Mouse (Mus musculus) megakaryocyte, adult 5-6 weeks (primary cell): ENCODE results near the gene Fez2. TPM values are rescaled to one million over a fixed set of nuclear protein-coding genes. Genes with fewer than 3 reads are reported as not detected.

Experiments used
- ATAC-seq: 2 replicates; pipeline ENCODE4 v1.8.0; 2016; ENCODE audit warnings: mild to moderate bottlenecking, inconsistent platforms; ENCODE audit not compliant: poor library complexity, severe bottlenecking
- total RNA-seq, 2 experiments: library from RNA; stranded (forward) in 1 of 2; stranded (reverse) in 1 of 2; fragments of 153-499, 151-499 nt in 1 of 2; fragments of 221-1000, 200-1000 nt in 1 of 2; gene quantifications; 2 replicates each; pipeline versions ENCODE4 v1.2.3 to v1.2.4; 2015 to 2017

The Fez2 gene
- total RNA-seq, 2 experiments from 2014 or later = 12.8 to 21.5 TPM

- ATAC-seq = peak; percentile 74
Measured at GRCm38 (mm10) chr17:78373174-78373573, 44.8 kb downstream of the Fez2 start.

DNA sequence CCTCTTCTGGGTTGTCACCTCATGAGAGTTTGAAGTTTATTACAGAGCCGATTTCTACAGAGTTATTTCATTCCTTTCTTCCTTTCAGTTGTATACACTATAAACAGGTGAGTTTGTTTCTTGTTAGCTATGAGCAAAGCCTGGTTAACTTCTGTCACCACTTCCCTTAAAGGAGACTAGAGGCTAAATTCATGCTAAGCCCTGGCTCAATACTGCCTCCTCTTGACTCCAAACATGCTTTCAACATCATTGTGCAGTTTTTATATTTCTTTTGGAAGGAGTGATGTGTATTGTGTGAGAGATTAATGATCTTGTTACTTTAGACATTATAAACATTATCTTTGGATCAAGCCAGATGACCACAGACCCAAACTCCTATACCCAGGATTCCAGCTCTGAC, 47.5 kb downstream of the Fez2 start:
- peak; percentile 44; the same call in 1 of the 2 replicates for ATAC-seq

DNA sequence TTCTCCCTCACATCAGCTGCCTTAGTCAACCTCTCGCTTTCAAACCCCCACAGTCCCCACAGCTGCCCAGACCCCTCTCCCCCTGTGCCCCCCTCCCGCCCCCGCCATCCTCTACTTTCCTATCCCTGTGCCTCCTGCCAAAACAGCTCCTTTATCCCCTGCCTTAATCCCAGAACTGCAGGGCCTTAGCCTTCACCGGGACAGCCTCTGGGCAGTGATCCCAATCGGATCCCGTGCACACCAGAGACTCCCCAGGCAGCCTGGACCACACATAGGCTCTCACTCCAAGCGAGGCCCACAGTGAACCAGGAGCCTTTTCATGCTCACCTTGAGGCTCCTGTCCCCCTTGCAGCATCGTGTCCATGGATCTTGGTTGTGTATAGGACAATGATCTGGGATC, 49.5 kb downstream of the Fez2 start:
- ATAC-seq = no peak

GRCm38 (mm10) chr17:78366070-78366469, 51.9 kb downstream of the Fez2 start:
- ATAC-seq = peak; percentile 30

DNA sequence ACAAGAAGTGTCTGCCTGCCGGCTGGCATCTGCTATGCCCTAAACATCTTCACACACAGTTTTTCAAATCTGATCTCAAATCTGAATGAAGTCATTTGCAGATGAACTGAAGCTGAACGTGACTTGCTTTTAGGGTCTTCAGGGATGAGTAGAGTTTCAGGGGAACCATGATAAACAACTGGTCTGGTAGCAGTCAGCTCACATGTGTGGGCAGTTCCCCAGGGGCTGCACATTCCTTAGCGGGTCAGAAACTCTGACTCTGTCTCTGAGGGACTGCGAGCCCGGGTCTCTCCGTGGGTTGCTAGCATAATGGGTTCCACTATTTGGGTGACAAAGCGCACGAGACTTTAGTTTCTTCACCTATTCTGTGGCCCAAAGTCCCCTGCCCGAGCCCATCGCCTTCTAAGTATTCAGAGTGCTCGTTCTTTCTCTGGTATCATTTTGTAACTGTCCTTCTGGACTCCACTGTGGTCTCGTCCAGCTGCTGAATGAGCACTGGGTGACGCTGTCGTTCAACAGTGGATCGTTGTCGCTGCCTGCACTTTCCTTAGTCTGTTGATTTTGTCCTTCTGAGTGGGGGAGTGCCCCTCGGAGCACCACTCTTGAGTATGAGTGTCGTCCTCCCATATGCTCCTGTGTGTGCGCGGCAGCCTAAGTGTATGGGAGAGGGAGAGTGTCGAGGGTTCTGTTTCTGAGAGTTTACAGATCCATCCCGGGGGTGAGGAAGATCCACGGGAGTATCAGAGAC, 53.2 kb downstream of the Fez2 start:
- no peak for ATAC-seq

GRCm38 (mm10) chr17:78361939-78362728, 55.8 kb downstream of the Fez2 start:
- peak; percentile 90 for ATAC-seq

GRCm38 (mm10) chr17:78358251-78358726, 59.7 kb downstream of the Fez2 start:
- ATAC-seq = no peak

GRCm38 (mm10) chr17:78357753-78358152, 60.2 kb downstream of the Fez2 start:
- ATAC-seq = no peak

DNA sequence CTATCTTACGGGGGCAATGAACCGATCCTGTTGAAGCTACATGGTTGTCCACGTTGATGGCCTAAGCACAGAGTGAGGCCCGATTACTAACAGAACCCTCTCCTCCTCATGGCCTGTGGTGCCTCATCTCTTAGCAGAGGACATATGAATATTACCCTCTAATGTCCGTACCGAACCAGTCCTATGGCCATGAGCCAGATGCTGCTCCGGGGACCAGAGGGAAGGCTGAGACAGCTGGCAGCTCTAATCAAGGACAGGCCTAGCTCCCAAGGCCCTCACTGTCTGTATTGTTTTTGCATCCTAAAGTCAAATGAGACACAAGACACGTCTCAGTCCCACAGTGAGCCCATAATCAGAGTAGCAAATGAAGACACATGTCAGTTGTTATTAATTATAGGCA, 62.3 kb downstream of the Fez2 start:
- ATAC-seq = no peak

DNA sequence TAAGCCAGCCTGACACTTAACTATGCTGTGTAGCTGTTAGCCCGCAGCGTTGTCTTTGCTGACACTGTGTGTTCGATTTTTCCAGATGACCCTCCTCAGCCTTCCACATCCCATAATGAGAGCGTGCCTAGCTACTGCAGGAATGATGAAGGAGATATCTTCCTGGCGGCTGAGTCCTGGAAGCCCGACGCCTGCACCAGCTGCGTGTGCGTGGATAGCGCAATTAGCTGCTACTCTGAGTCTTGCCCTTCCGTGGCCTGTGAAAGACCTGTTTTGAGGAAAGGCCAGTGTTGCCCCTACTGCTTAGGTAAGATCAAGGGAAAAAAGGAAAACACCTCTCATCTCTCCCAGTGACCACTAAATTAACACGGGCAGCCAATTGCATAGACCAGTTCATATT, 63.1 kb downstream of the Fez2 start:
- no peak for ATAC-seq

- no peak for ATAC-seq
Measured at GRCm38 (mm10) chr17:78354411-78354810, 63.5 kb downstream of the Fez2 start.

DNA sequence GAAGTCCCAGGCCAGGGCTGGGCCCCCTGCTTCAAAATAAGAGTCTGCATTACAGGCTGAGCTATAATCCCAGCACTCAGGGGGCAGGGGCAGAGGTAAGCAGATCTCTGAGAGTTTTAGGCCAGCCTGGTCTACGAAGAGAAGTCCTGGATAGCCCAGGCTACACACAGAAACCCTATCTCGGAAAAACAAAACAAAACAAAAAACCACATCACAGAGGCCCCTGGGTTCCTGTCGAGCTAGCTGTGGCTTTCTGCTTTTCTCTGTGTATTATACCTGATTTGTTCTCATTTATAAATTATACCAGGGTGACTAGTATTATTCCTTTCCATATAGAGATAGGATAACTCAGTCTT, 65.5 kb downstream of the Fez2 start:
- peak; percentile 6; the same call in 1 of the 2 replicates for ATAC-seq

DNA sequence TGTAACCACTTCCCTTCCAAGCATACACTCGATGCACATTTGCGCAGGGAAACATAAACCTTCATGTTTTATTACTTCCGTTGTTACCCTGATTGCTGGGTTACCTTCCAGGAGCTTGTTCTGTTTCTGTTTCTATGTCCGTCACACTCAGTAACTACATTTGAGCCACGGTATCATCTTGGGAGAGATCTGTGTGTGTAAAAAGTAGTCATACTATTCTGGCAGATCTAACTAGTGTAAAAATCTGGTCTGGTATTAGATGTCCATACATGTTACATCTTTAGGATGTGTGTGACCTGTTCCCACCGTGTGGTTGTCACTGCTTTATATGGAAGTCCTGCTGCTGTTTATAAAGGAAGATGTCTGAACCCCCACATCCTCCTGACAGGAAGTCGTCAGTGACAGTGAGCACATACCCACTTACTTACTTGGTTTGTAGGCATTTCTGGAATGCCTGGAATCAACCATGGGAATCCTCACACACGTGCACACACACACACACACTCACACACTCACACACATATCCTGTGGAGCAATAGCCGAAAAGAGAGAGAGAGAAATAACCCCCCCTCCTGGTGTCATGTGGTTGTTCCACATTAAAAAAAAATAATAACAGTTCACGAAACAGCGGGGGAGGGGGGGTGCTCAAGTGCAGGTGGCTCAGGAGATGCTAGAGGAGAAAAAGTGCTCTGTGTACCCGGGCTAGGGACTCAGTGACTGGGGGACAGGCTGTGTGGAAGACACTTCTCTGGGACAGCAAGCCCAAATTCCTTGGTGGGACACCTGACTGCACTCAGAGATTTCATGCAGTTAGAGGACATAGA, 66.1 kb downstream of the Fez2 start:
- peak; percentile 61 for ATAC-seq

DNA sequence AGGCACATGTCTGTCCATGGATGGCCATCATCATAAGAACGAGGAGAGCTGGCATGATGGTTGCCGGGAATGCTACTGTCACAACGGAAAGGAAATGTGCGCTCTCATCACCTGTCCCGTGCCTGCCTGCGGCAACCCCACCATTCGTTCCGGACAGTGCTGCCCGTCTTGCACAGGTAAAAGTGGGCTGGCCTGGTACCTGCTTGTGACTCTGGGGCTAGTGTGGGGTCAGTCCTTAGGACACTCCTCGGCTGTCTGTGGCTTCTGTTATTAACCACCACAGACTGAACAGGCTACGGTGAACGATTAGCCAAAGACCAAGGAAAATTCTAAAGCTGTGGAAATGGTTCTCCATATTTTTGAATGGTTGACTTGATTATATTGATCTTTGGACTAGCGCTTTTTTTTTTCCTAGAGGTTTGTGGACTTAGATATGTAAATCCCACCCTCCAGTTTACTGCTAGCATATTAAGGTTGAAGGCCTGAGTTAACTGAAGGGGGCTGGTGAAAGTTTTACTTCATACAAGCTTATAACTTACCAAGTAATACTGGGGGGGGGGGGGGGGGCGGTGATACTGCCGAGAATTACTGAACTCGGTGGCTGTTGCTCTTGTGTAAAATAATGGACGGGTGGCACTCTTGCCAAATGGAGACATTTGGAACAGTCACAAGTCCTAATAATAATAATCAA, 70.7 kb downstream of the Fez2 start:
- no peak for ATAC-seq

DNA sequence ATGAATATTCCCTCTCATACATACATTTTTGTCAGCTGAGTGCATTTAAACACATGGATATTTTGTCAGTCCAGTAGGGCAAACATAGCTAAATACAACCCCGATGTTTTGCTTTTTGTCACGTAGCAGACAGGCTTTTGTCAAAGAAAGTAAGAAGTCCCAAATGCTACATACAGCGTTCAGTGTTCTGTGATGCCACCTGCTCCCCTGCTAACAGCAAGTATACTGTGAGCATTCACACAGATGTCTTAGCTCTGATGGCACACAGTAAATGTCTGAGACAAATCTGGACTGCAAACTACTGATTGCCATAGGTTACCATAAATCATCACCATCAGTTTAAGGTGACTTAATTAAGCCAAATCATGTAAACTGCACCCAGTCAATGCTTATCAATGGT, 74.3 kb downstream of the Fez2 start:
- ATAC-seq = no peak

DNA sequence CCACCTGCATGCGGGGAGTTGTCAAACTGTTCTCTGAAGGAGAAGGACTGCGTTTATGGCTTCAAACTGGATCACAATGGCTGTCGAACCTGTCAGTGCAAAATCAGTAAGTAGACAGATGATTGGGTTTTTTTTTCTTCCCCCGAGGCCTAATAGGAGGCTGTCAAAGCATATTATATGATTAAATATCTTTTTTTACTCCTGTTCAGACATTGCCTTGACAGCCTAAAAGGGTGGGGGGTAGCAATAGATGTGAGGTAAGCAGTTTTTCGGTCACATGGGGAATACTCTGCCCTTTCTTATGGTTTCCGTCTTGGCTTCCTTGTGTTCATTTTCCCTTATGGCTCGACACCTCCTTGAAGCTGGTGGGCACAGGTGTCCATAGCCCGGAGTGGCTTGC, 82.7 kb downstream of the Fez2 start:
- no peak for ATAC-seq

GRCm38 (mm10) chr17:78333275-78333674, 84.7 kb downstream of the Fez2 start:
- no peak for ATAC-seq

DNA sequence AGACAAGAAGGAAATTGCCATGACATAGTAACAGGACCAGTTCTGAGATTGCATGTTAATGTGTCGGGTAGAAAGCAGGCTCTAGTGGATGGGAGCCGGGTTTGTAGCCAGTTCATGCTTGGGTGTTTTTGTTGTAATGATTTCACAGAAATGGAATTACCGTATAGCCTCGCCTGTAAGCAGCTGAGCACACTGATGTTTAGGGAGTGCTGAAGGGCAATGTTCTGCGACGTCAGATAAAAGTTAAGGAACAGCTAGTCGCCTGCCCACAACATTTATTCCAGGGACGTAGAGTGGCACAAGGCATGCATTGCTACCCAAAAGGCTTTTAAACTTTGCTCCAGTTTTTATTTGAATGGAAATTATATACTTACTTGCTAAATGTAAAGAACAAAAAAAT, 86.5 kb downstream of the Fez2 start:
- no peak for ATAC-seq

GRCm38 (mm10) chr17:78328287-78328686, 89.7 kb downstream of the Fez2 start:
- ATAC-seq = no peak

DNA sequence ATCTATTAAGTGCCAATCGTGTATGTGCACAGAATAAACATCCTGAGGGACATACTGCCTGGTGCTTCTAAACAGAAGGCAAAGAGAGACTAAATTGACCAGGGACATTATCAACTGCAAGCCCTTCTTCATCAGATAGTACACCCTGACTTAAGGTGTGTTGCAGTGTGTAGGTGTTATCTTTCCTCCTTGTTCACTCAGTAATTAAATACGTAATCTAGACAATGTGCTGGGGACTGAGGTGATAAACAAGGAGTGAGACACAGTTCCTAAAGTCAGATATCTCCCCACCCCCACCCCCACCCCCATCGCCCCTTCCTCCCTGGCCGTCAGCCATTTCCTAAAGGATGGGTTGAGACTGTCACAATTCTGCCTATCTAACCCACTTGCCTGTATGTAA, 90.8 kb downstream of the Fez2 start:
- no peak for ATAC-seq

- ATAC-seq = no peak
Measured at GRCm38 (mm10) chr17:78326381-78326780, 91.6 kb downstream of the Fez2 start.
